Mouse (Mus musculus) cortical plate, adult 2 months (tissue): ENCODE measurements around the gene Qrich1.

Experiments used
- CTCF ChIP-seq: fragments of 200-500 bp; IDR thresholded peaks from 2 replicates; pipeline ENCODE4 v1.5.1; 2011; ENCODE audit warnings: mild to moderate bottlenecking, control low read depth, low read length; ENCODE audit not compliant: insufficient read depth; ENCODE audit errors: extremely low read depth
- POLR2A ChIP-seq: fragments of 200-500 bp; IDR thresholded peaks from 2 replicates; pipeline ENCODE4 v1.6.1; 2011; ENCODE audit warnings: mild to moderate bottlenecking, low read length, control low read depth; ENCODE audit not compliant: insufficient read depth; ENCODE audit errors: extremely low read depth

- no peak for TF ChIP-seq CTCF
- no peak for TF ChIP-seq POLR2A
These were observed 33.4 kb upstream of the Qrich1 start for GRCm38 (mm10) chr9:108483051-108483790.
